Mouse (Mus musculus) ES-Bruce4 (cell line): ENCODE measurements at regions not wholly inside any gene's neighbourhood (a gene's known extent, or its start where the extent isn't known, plus 50 kb on each side); places are given as distances from the start of the nearest gene placed in this dataset.

Experiments
- CTCF ChIP-seq: IDR thresholded peaks from one replicate; pipeline ENCODE4 v1.8.1; 2011; ENCODE audit warnings: low read depth, low read length
- EP300 ChIP-seq: IDR thresholded peaks from 2 replicates; pipeline ENCODE4 v1.6.1; 2011; ENCODE audit warnings: low read depth, low read length; ENCODE audit not compliant: insufficient read depth
- POLR2A ChIP-seq: IDR thresholded peaks from one replicate; pipeline ENCODE4 v1.8.1; 2011; ENCODE audit warnings: low read length; ENCODE audit not compliant: insufficient read depth

DNA sequence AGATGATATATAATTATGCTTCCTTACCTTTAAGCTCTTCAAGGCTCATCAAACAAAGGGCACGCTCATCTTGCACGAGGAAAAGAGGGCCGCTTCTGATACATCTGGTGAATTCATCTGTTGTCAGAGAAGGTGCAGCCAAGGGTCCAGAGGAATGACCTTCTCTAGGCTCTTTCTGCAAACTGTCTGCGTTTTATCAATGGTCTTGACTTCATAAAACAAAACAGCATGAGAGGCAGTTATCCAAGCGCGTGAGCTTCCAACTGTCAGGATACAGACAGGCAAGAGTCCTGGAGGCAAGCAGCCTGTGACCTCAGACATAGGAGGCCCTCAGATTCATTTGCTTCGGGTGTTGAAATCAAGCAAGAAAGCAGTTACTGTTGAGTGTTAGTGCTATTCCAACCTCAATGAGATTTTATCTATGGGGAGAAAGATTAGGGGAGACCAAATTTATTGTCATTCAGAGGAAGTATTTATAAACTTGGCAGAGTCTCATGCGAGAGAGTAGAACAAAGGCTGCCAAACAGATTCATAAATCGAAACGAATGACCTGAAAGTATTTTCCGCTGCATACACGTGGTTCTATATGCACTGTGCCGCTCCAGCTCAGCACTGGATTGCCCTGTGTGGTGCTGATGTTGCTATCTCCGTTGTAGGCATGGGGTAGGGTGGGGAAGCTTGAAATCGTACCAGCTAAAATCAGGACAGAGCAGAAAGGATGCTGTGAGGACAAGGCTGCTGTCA, 107.2 kb upstream of the Vangl1 start:
- no peak for TF ChIP-seq POLR2A
- TF ChIP-seq CTCF: no peak
- TF ChIP-seq EP300: no peak
